Mouse (Mus musculus) neural tube, embryonic 12.5 days (tissue): ENCODE results near the gene RPS10-NUDT3. TPM values are rescaled to one million over a fixed set of nuclear protein-coding genes. Genes with fewer than 3 reads are reported as not detected.

Source experiments
- ATAC-seq: fragments of 200-750 bp; cut with Nextera tagmentation; 2 replicates; pipeline ENCODE4 v1.8.0; 2017; ENCODE audit warnings: low read depth, mild to moderate bottlenecking, moderate TSS enrichment, moderate library complexity; ENCODE audit not compliant: low FRiP score
- H3K27ac ChIP-seq: fragments of 300-500 bp; sonication (generic); 2 replicates; pipeline ENCODE4 v1.5.1; 2016
- H3K27me3 ChIP-seq: fragments of 300-500 bp; sonication (generic); replicated peaks from 2 replicates; pipeline ENCODE4 v1.6.1; 2016; ENCODE audit warnings: mild to moderate bottlenecking
- H3K36me3 ChIP-seq: fragments of 300-500 bp; sonication (generic); 2 replicates; pipeline ENCODE4 v1.6.1; 2016; ENCODE audit warnings: mild to moderate bottlenecking
- H3K4me1 ChIP-seq: fragments of 300-500 bp; sonication (generic); 2 replicates; pipeline ENCODE4 v1.6.1; 2016
- H3K4me2 ChIP-seq: fragments of 300-500 bp; sonication (generic); replicated peaks from 2 replicates; pipeline ENCODE4 v1.6.1; 2016; ENCODE audit warnings: mild to moderate bottlenecking
- H3K4me3 ChIP-seq: fragments of 300-500 bp; sonication (generic); 2 replicates; pipeline ENCODE4 v1.5.1; 2016
- H3K9ac ChIP-seq: fragments of 300-500 bp; sonication (generic); 2 replicates; pipeline ENCODE4 v1.6.1; 2016; ENCODE audit warnings: mild to moderate bottlenecking
- H3K9me3 ChIP-seq: fragments of 300-500 bp; sonication (generic); 2 replicates; pipeline ENCODE4 v1.6.1; 2016; ENCODE audit warnings: mild to moderate bottlenecking
- WGBS: fragments of 180-500 bp; shearing (Covaris S2); methylation state at CpG from one replicate; pipeline ENCODE4 v1.1.7; 2016; 5-methylcytosine and 5-hydroxymethylcytosine counted together
- polyA plus RNA-seq: library from polyadenylated mRNA; unstranded; fragments of >200 nt; fragmentation: Nextera tagmentation; extraction: Ambion mirVana; gene quantifications from 2 replicates; pipeline ENCODE4 v1.2.1, GENCODE M21; 2016

Gene RPS10-NUDT3
- polyA plus RNA-seq, 1 experiment from 2014 or later: not detected

- Histone ChIP-seq H3K27ac (no peak overlapping the region), H3K9ac (peak overlapping the region; percentile 65), H3K4me2 (peak overlapping the region; percentile 92)
Measured at GRCm38 (mm10) chr17:27564391-27565162, 70.4 kb downstream of the RPS10-NUDT3 start.

DNA sequence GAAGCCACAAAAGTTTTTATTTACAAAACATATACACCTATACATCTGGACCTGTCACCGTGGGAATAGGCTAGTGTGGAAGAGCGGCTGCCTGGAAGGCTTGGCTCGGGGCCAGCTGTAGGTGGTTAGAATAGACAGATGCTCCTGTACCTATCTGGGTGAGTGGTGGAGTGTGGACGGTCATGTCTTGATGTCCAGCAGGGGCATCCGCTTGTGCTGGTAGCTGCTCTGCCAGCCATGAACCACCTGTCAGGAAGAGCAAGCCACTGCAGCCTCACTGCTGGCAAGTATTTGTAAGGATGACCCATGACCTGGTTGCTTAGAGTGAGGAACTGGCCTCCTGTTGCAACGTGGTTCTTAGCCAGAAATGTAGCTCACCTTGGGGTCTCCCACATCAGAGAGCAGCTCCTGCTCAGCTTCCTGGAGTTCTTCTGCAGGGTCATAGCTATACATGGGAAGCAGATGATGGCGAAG lies 71.2 kb downstream of the RPS10-NUDT3 start:
- Histone ChIP-seq H3K27me3 (no peaks in the 10 kb centered on the region), H3K4me1 (peaks cover 33% of the 10 kb centered on the region), H3K4me2 (peak overlapping the region; percentile 92; the same call in 1 of the 2 replicates), H3K36me3 (peaks cover 16% of the 10 kb centered on the region), H3K9me3 (no peaks in the 10 kb centered on the region), H3K27ac (no peak overlapping the region), H3K9ac (no peak overlapping the region), H3K4me3 (no peak overlapping the region)
- no peak for ATAC-seq
- 49% methylated on average over 7 of the region's 7 CpGs for WGBS

More at GRCm38 (mm10) chr17:27564391-27565162, 70.4 kb downstream of the RPS10-NUDT3 start:
- H3K27me3 ChIP-seq: no peaks in the 10 kb centered on the region
- no peaks in the 10 kb centered on the region for H3K9me3 ChIP-seq
- peak overlapping the region; percentile 56 for H3K4me3 ChIP-seq
- H3K4me1 ChIP-seq: peaks cover 27% of the 10 kb centered on the region
- no peak for ATAC-seq
- WGBS: 10% methylated on average over 20 of the region's 20 CpGs
- peaks cover 16% of the 10 kb centered on the region for H3K36me3 ChIP-seq

DNA sequence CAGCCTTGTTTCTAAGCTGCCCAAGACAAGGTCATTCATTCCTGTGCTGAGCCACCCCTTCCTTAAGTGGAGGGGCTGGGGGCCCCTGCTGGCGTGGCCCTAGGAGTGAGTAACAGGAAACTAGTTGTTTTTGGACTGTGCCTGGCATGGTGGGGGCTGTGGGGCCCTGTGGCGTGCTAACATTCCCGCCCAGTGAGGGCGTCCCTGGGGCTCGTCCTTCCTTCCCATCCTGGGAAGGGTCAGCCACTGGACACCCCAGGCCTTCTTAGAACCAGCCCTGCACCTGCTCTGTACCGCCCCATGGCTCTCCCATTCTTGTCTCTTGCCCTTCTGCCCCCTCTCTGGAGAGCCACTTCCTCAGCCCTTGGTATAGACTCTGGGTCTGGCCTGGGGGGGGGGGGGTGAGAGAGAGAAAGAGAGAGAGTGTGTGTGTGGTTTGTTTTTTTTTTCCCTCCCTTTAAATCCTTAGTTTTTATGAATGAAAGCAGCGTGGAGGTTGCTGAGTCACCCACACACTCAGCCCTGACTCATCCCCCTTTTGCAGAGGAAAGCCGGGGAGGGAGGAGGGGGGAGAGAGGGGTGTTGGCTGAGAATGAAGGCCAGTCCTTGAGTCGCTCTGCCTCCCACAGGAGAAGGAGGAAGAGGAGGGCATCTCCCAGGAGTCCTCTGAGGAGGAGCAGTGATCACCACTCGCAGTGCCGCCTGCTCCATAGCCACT lies 73.1 kb downstream of the RPS10-NUDT3 start:
- WGBS: 51% methylated on average over 10 of the region's 11 CpGs

GRCm38 (mm10) chr17:27560926-27561480 lies 74.0 kb downstream of the RPS10-NUDT3 start:
- Histone ChIP-seq H3K9me3 (no peaks in the 10 kb centered on the region), H3K36me3 (peaks cover 16% of the 10 kb centered on the region), H3K27ac (no peak overlapping the region), H3K4me3 (no peak overlapping the region), H3K4me1 (peaks cover 47% of the 10 kb centered on the region), H3K9ac (no peak overlapping the region), H3K4me2 (no peak overlapping the region), H3K27me3 (no peaks in the 10 kb centered on the region)
- no peak for ATAC-seq
- 90% methylated on average over 13 of the region's 13 CpGs for WGBS

More for the DNA sequence above, 73.1 kb downstream of the RPS10-NUDT3 start:
- Histone ChIP-seq H3K4me2 (no peak overlapping the region; the same call in 1 of the 2 replicates), H3K27me3 (no peaks in the 10 kb centered on the region), H3K9ac (no peak overlapping the region), H3K36me3 (peaks cover 16% of the 10 kb centered on the region), H3K27ac (0 out of 2 replicates have a peak overlapping the region, but pooled peaks have one; percentile 20), H3K9me3 (no peaks in the 10 kb centered on the region), H3K4me3 (no peak overlapping the region), H3K4me1 (peaks cover 49% of the 10 kb centered on the region)
- ATAC-seq: no peak

DNA sequence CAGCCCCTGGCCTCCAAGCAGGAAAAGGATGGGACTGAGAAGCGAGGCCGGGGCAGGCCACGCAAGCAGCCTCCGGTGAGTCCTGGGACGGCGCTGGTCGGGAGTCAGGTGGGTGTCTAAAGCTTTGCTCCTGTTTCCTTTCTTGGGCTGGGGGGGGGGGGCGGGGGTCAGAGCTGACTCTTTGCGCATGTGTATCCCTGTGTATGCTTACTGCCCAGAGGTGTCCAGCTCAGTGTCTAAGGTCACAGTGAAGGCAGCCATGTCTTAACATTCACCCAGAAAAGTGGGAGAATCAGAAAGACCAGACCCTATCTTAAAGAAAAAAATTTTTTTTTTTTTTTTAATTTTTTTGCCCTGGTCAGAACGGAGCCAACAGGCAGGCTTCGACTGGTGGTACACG lies 75.4 kb downstream of the RPS10-NUDT3 start:
- Histone ChIP-seq H3K4me3 (no peak overlapping the region), H3K36me3 (peaks cover 16% of the 10 kb centered on the region), H3K4me2 (no peak overlapping the region), H3K4me1 (peaks cover 50% of the 10 kb centered on the region), H3K9me3 (no peaks in the 10 kb centered on the region), H3K9ac (no peak overlapping the region), H3K27ac (no peak overlapping the region), H3K27me3 (no peaks in the 10 kb centered on the region)
- WGBS: 74% methylated on average over 12 of the region's 12 CpGs
- ATAC-seq: no peak

DNA sequence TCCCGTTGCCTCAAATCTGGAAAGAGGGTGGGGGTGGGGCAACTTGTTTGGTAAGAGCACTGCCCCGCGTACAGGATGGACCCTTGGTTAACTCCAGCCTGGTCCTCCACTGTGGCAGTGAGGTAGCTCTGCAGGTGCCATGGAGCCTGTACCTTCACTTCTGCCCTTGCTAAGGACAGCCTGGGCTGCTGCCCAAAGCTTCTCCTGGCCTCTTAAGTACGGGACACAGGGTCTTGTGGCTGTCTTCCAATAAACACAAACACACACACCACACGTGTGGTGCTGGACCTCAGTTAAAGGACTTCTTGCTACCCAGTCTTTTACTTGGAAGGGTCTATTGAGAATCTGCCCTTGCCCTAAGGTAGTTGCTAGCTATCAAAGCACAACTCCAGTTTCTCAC lies 76.2 kb downstream of the RPS10-NUDT3 start:
- Histone ChIP-seq H3K9ac (no peak overlapping the region), H3K4me1 (peaks cover 43% of the 10 kb centered on the region), H3K4me2 (peak overlapping the region; percentile 92), H3K9me3 (no peaks in the 10 kb centered on the region), H3K4me3 (no peak overlapping the region; the same call in 1 of the 2 replicates), H3K27me3 (no peaks in the 10 kb centered on the region), H3K27ac (no peak overlapping the region), H3K36me3 (peaks cover 16% of the 10 kb centered on the region)
- 10% methylated on average over 5 of the region's 5 CpGs for WGBS
- no peak for ATAC-seq

DNA sequence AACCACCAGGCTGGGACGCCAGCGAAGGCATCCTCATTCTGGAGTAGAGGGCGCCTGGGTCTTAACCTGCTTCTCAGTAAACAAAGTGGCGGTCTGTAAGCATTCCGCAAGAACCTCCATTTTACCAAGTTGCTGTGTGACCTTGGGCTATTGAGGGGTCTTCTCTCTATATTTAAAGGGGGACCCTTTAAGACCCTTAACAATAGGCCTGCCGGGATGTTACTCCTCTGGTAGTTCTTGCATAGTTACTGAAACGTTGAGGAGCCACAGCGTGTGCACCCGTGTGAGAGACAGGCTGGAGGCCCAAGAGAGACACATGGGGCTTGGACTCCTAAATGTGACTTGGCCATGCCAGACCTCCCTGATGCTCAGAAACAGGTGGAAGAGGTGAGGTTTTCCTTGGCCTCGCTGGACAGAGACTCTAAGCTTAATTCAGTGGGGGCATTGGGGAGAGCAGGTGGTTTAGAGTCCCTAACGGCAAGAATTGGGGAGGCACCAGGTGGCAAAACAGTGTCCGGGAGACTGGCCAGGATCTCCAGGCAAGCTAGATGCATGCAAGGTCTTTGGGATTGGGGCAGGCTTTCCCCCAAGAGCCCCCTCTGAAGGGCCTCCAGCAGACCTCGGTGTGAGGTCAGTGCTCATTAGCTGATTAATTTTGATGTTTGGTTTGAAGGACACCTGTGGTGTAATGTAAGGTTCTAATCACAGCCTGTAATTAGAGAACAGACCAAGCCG lies 76.9 kb downstream of the RPS10-NUDT3 start:
- 2% methylated on average over 14 of the region's 14 CpGs for WGBS
- peak overlapping the region; percentile 92 for H3K4me2 ChIP-seq
- H3K9me3 ChIP-seq: no peaks in the 10 kb centered on the region
- no peak for ATAC-seq
- peak overlapping the region; percentile 95 for H3K9ac ChIP-seq
- H3K36me3 ChIP-seq: peaks cover 16% of the 10 kb centered on the region
- H3K4me1 ChIP-seq: peaks cover 43% of the 10 kb centered on the region
- peak overlapping the region; percentile 91 for H3K4me3 ChIP-seq
- H3K27me3 ChIP-seq: no peaks in the 10 kb centered on the region
- peak overlapping the region; percentile 95; the same call in 1 of the 2 replicates for H3K27ac ChIP-seq

DNA sequence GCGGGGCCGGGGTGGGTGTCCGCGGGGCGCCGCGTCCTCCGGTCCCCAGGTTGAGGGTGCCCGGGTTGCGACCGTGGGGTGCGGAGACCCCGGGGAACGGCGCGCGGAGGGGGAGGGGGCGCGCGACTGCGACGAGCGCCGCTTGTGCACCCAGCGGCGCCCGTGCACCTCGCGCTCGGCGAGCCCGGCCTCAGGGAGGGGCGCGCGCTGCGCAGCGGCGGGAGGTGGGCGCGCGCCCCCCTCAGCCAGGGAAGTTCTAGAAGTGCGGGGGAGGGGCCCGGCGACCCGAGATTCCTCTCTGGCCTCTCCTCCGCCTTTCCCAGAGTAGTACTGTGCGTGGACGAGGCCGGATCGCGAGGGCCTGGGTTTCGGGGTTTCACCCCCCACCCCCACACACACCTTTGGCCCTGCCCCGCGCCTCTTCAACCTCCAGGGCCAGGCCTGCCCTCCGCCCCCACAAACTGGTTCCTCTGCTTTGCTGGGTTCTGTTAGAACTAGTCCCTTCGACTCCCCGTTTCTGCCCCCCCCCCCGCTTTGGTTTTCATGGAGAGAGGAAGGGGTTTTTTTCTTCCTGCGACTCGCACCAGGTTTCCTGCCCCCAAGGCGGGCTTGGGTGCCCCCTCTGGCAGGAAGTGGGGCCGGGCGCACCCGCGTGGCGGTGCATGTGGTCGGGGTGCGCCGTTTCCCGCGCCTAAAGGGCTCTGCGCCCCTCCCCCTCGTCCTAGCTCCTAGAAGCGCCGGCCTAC lies 77.7 kb downstream of the RPS10-NUDT3 start:
- H3K27me3 ChIP-seq: no peaks in the 10 kb centered on the region
- H3K4me2 ChIP-seq: peak overlapping the region; percentile 92
- peak; percentile 19 for ATAC-seq
- H3K9ac ChIP-seq: peak overlapping the region; percentile 95
- H3K36me3 ChIP-seq: peaks cover 16% of the 10 kb centered on the region
- peaks cover 43% of the 10 kb centered on the region for H3K4me1 ChIP-seq
- peak overlapping the region; percentile 95 for H3K27ac ChIP-seq
- H3K4me3 ChIP-seq: peak overlapping the region; percentile 91
- H3K9me3 ChIP-seq: no peaks in the 10 kb centered on the region
- WGBS: 1% methylated on average over 68 of the region's 75 CpGs

DNA sequence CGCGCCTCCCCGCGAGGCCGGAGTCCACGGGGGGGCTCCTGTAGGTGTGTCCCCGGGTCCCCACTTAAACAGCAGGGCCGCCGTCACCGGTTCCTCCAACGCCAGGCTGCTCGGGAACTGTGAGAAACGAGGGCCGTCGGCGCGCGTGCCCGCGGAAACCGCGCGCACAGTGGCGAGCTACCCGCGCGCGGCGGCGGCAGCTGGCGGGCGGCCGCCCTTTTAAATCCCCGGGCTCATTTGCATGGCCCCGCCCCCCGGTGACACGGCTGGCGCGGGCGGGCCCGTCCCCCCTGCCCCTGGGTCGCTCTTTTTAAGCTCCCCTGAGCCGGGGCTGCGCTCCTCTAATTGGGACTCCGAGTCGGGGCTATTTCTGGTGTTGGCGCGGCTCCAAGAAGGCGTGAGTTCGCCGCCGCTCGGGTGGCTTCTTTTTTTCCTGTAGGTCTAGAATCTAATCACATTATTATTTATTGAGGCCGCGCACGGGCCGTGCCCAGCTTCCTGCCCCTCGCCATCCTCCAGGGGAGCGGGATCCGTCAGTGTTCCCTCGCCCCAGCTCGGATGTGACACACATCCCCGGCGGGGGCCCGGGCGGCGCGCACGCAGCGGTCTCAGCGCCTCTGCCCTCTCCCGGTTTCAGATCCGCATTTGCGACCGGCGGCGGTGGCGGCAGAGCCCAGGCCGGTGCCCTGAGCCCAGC lies 78.6 kb downstream of the RPS10-NUDT3 start, which contains the start of gene Hmga1:
Gene Hmga1, plus strand, starts transcription at position 183 of the 697 bp plus-strand sequence.
- Histone ChIP-seq H3K27ac (peak within 1 kb of the TSS; percentile 95), H3K27me3 (no peaks in the 10 kb centered on the region)
- under 1% methylated on average over 79 of the region's 79 CpGs for WGBS

DNA sequence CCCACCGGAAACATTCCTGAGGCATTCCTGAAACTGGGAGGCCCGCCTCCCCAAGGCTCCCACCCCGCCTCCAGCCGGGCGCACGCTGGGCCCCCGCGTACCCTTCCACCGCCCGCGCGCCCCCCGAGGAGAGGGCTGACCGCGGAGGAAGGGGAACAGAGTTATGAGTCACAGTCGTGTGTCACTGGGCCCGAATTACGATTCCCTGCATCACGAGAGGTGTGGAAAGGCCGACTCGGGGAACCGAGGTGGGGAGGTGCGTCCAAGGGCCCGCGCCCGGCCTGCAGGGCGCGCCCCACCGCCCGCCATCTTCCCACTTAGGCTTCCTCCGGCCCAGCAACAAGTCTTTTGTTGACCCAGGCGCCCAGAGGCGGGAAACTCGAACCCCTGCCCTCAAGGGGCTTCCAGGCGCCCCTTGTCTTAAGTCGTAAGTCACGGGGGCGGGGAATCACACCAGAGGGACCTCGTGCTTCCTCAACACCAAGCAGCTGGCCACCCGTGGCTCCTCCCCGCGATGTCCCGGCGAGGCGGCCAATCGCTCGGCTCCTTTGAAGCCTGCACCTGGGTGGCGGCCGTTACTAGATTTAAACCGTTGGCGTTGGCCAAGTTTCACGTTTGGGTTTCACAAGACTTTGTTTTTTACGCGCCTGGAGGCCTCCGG lies 79.4 kb downstream of the RPS10-NUDT3 start:
- H3K9me3 ChIP-seq: no peaks in the 10 kb centered on the region
- H3K36me3 ChIP-seq: peaks cover 4% of the 10 kb centered on the region; the same call in 1 of the 2 replicates
- peak; percentile 35; the same call in 1 of the 2 replicates for ATAC-seq
- H3K9ac ChIP-seq: peak overlapping the region; percentile 95
- peak overlapping the region; percentile 70 for H3K27ac ChIP-seq
- under 1% methylated on average over 55 of the region's 55 CpGs for WGBS
- no peaks in the 10 kb centered on the region for H3K27me3 ChIP-seq
- H3K4me3 ChIP-seq: peak overlapping the region; percentile 91
- H3K4me2 ChIP-seq: peak overlapping the region; percentile 92
- H3K4me1 ChIP-seq: peaks cover 38% of the 10 kb centered on the region

More for the DNA sequence above, 78.6 kb downstream of the RPS10-NUDT3 start, which contains the start of gene Hmga1:
- Histone ChIP-seq H3K4me2 (peak within 1 kb of the TSS; percentile 92), H3K9me3 (no peaks in the 10 kb centered on the region), H3K36me3 (peaks cover 11% of the 10 kb centered on the region), H3K4me3 (peak within 1 kb of the TSS; percentile 91), H3K4me1 (peaks cover 38% of the 10 kb centered on the region), H3K9ac (peak within 1 kb of the TSS; percentile 95)
- ATAC-seq: peak; percentile 67
